Mouse (Mus musculus) liver, adult 2 months (tissue): ENCODE results near the gene Txndc11. TPM values are rescaled to one million over a fixed set of nuclear protein-coding genes. Genes with fewer than 3 reads are reported as not detected.

ENCODE experiments used
- DNase-seq: peaks from one replicate; pipeline ENCODE4 v3.0.0-alpha.2; 2011; ENCODE audit warnings: low read depth, low spot score; ENCODE audit errors: extremely low read depth
- H3K27ac ChIP-seq: fragments of 200-500 bp; replicated peaks from 2 replicates; pipeline ENCODE4 v1.5.1; 2012; ENCODE audit warnings: low read depth, mild to moderate bottlenecking, control low read depth, inconsistent platforms, low read length; ENCODE audit not compliant: insufficient read depth
- H3K27me3 ChIP-seq: fragments of 200-500 bp; 2 replicates; pipeline ENCODE4 v1.6.1; 2012; ENCODE audit warnings: mild to moderate bottlenecking, moderate library complexity, low read length, inconsistent platforms; ENCODE audit not compliant: control insufficient read depth, insufficient read depth
- H3K36me3 ChIP-seq: fragments of 200-500 bp; 2 replicates; pipeline ENCODE4 v1.6.1; 2012; ENCODE audit warnings: low read length, inconsistent platforms; ENCODE audit not compliant: control insufficient read depth, insufficient read depth
- H3K4me1 ChIP-seq: fragments of 200-500 bp; 2 replicates; pipeline ENCODE4 v1.6.1; 2011; ENCODE audit warnings: low read length; ENCODE audit not compliant: control insufficient read depth, insufficient read depth
- H3K4me3 ChIP-seq: fragments of 200-500 bp; 2 replicates; pipeline ENCODE4 v1.5.1; 2011; ENCODE audit warnings: low read depth, mild to moderate bottlenecking, control low read depth, low read length, moderate library complexity; ENCODE audit not compliant: insufficient read depth
- H3K79me2 ChIP-seq: fragments of 200-500 bp; 2 replicates; pipeline ENCODE4 v1.6.1; 2012; ENCODE audit warnings: inconsistent platforms, mild to moderate bottlenecking, low read length, moderate library complexity; ENCODE audit not compliant: control insufficient read depth, insufficient read depth
- H3K9ac ChIP-seq: fragments of 200-500 bp; 2 replicates; pipeline ENCODE4 v1.6.1; 2012; ENCODE audit warnings: low read depth, mild to moderate bottlenecking, control low read depth, inconsistent platforms, low read length
- CTCF ChIP-seq: fragments of 200-500 bp; IDR thresholded peaks from 2 replicates; pipeline ENCODE4 v1.5.1; 2011; ENCODE audit warnings: low read depth, low read length, control low read depth
- POLR2A ChIP-seq: fragments of 200-500 bp; IDR thresholded peaks from 2 replicates; pipeline ENCODE4 v1.6.1; 2011; ENCODE audit warnings: low read length, control low read depth; ENCODE audit not compliant: insufficient read depth; ENCODE audit errors: extremely low read depth
- WGBS: fragments of 180-500 bp; shearing (Covaris S2); methylation state at CpG from one replicate; pipeline ENCODE4 v1.1.7; 2018; 5-methylcytosine and 5-hydroxymethylcytosine counted together
- polyA plus RNA-seq: library from polyadenylated mRNA; depleted of rRNA; stranded (reverse); fragments of >200 nt; gene quantifications from 2 replicates; pipeline ENCODE4 v1.2.3, GENCODE M21; 2012
- total RNA-seq: library from RNA; depleted of rRNA; stranded (reverse); fragments of >200 nt; gene quantifications from 2 replicates; pipeline ENCODE4 v1.2.3, GENCODE M21; 2014

The Txndc11 gene
- total and polyA plus RNA-seq, 2 experiments: 12.4 to 26.5 TPM

- H3K4me3 ChIP-seq: no peak overlapping the region
- TF ChIP-seq CTCF (no peak), POLR2A (no peak)
- H3K27ac ChIP-seq: no peak overlapping the region
- peaks cover 5% of the 10 kb centered on the region for H3K4me1 ChIP-seq
- H3K36me3 ChIP-seq: peaks cover 20% of the 10 kb centered on the region; the same call in 1 of the 2 replicates
- DNase-seq: no peak
- 96% methylated on average over 4 of the region's 4 CpGs for WGBS
- H3K9ac ChIP-seq: no peak overlapping the region
- H3K27me3 ChIP-seq: no peaks in the 10 kb centered on the region
- H3K79me2 ChIP-seq: no peaks in the 10 kb centered on the region
Measured at GRCm38 (mm10) chr16:11071887-11072286, 62.6 kb downstream of the Txndc11 start.

GRCm38 (mm10) chr16:11071176-11071575 lies 63.3 kb downstream of the Txndc11 start:
- Histone ChIP-seq H3K4me3 (no peak overlapping the region), H3K36me3 (peaks cover 14% of the 10 kb centered on the region; the same call in 1 of the 2 replicates), H3K9ac (no peak overlapping the region), H3K4me1 (peaks cover 5% of the 10 kb centered on the region), H3K27me3 (no peaks in the 10 kb centered on the region), H3K79me2 (no peaks in the 10 kb centered on the region), H3K27ac (no peak overlapping the region)
- DNase-seq: no peak
- TF ChIP-seq CTCF: no peak
- TF ChIP-seq POLR2A: no peak
- WGBS: 72% methylated on average over 5 of the region's 5 CpGs

- no peak overlapping the region for H3K27ac ChIP-seq
- peaks cover 5% of the 10 kb centered on the region for H3K4me1 ChIP-seq
- H3K79me2 ChIP-seq: no peaks in the 10 kb centered on the region
- no peak overlapping the region for H3K4me3 ChIP-seq
- TF ChIP-seq CTCF: no peak
- no peak for TF ChIP-seq POLR2A
- DNase-seq: peak; percentile 73
- peaks cover 2% of the 10 kb centered on the region; the same call in 1 of the 2 replicates for H3K36me3 ChIP-seq
- no peaks in the 10 kb centered on the region for H3K27me3 ChIP-seq
- 54% methylated on average over 7 of the region's 7 CpGs for WGBS
- H3K9ac ChIP-seq: no peak overlapping the region
Measured at GRCm38 (mm10) chr16:11069710-11070420, 64.6 kb downstream of the Txndc11 start.

- H3K9ac ChIP-seq: no peak overlapping the region
- H3K36me3 ChIP-seq: peaks cover under 1% of the 10 kb centered on the region; the same call in 1 of the 2 replicates
- no peaks in the 10 kb centered on the region for H3K79me2 ChIP-seq
- H3K4me3 ChIP-seq: no peak overlapping the region
- TF ChIP-seq CTCF (no peak), POLR2A (no peak)
- no peak overlapping the region for H3K27ac ChIP-seq
- DNase-seq: no peak
- H3K4me1 ChIP-seq: peaks cover 5% of the 10 kb centered on the region
- 69% methylated on average over 6 of the region's 6 CpGs for WGBS
- H3K27me3 ChIP-seq: no peaks in the 10 kb centered on the region
Measured at GRCm38 (mm10) chr16:11069271-11069670, 65.2 kb downstream of the Txndc11 start.

GRCm38 (mm10) chr16:11068666-11069065 lies 65.8 kb downstream of the Txndc11 start:
- no peaks in the 10 kb centered on the region for H3K27me3 ChIP-seq

GRCm38 (mm10) chr16:11066833-11067191 lies 67.6 kb downstream of the Txndc11 start:
- Histone ChIP-seq H3K27me3 (no peaks in the 10 kb centered on the region), H3K4me1 (peaks cover 9% of the 10 kb centered on the region), H3K36me3 (no peaks in the 10 kb centered on the region), H3K79me2 (no peaks in the 10 kb centered on the region), H3K4me3 (peak overlapping the region; percentile 74), H3K9ac (peak overlapping the region; percentile 76), H3K27ac (no peak overlapping the region)
- 4% methylated on average over 22 of the region's 22 CpGs for WGBS
- no peak for DNase-seq
- TF ChIP-seq POLR2A (no peak), CTCF (no peak)

More at GRCm38 (mm10) chr16:11068666-11069065, 65.8 kb downstream of the Txndc11 start:
- Histone ChIP-seq H3K36me3 (no peaks in the 10 kb centered on the region), H3K4me3 (no peak overlapping the region), H3K4me1 (peaks cover 5% of the 10 kb centered on the region), H3K79me2 (no peaks in the 10 kb centered on the region), H3K9ac (no peak overlapping the region), H3K27ac (no peak overlapping the region)
- DNase-seq: no peak
- WGBS: 97% methylated on average over 3 of the region's 3 CpGs
- TF ChIP-seq CTCF (no peak), POLR2A (no peak)
